In the genomic region with DNA sequence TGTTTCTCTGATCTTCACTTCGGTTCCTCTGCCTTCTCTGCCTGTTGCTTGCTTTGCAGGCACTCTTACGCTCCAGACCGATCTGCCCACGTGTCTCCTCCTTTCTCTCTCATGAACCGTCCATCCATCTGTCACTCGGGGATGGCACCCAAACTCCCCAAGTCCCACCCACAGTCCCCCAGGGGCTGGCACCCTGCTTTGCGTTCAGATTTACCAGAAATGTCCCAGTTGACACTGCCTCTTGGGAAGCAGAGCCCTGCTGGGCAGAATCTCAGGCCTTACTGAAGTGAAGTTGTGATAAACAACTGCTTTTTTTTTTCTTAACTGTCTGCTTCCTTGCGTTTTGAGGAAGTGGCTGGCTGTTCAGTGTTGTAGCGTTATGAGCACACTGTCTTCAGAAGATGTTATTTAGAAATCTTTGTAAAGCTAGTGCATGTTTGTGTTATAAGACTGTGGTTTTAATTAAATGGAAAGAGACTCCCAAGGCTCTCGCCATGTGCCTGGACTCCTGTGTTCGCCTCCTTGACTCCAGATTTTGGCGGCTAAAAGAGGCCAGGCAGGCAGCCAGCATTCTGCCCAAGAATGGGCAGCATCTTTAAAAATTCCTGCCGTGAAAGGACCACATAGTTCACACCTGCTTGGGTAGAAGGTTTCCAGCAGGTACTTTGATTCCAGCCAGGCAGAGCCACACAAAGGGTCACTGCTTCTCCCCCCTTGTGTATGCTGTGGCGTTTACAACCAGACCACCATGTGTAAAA, we compare ENCODE assay signal across 9 mouse cellular contexts. TPM values are rescaled to one million over a fixed set of nuclear protein-coding genes. Genes with fewer than 3 reads are reported as not detected.
DNase-seq lines count a peak whose midpoint lies in the region; ATAC-seq lines count a peak whose summit lies in the region.
"Had no signal": no experiment of that assay in that cellular context is flagged by ENCODE, and none has a peak within 500 bp of the region (broad histone marks: within the 10 kb centered on the region; RNA-seq: fewer than 3 reads in every experiment).

TSS of gene Arhgap25 (minus strand) at position 307 of the 758 bp plus-strand sequence.

- no peak for ATAC-seq in hindbrain, embryonic 14.5 days (ENCODE audit: low FRiP score)
- ATAC-seq in erythroblast, adult 5-6 weeks (replicated peaks; ENCODE audit: low FRiP score, poor library complexity, severe bottlenecking) = no peak

- no peaks in the 10 kb centered on the region for H3K27me3 ChIP-seq in hindbrain, embryonic 14.5 days (ENCODE audit: control insufficient read depth, insufficient read depth, low read length)

- no peaks in the 10 kb centered on the region for H3K36me3 ChIP-seq in hindbrain, embryonic 14.5 days (replicated peaks; ENCODE audit: control insufficient read depth, insufficient read depth)

- no peaks in the 10 kb centered on the region for H3K9me3 ChIP-seq in hindbrain, embryonic 14.5 days (ENCODE audit: control insufficient read depth, low read length)

- DNase-seq in cerebellum, postnatal 10 days = peak; percentile 62 to 71
- no peak for DNase-seq in cerebellum, adult 18-20 months
- peak; percentile 83 to 84 for DNase-seq in B cell, adult 2 months
- peak; percentile 11 to 63 for DNase-seq in layer of hippocampus, adult 18-20 months (ENCODE audit: low spot score in 2 of 2)
- peak; percentile 55 to 61 for DNase-seq in lung, postnatal 4 days
- DNase-seq in thymus, postnatal 36 days = peak; percentile 73 to 76
- no peak for DNase-seq in hindbrain, embryonic 14.5 days (ENCODE audit: low spot score)

- WGBS in hindbrain, embryonic 14.5 days = 68% methylated on average over 14 of the region's 14 CpGs

- H3K27ac ChIP-seq in hindbrain, embryonic 14.5 days = no peak within 1 kb of the TSS

- H3K4me1 ChIP-seq in hindbrain, embryonic 14.5 days (replicated peaks; ENCODE audit: control insufficient read depth, insufficient read depth, low read length) = no peaks in the 10 kb centered on the region

- H3K4me2 ChIP-seq in hindbrain, embryonic 14.5 days (replicated peaks) = no peak within 1 kb of the TSS

- H3K4me3 ChIP-seq in hindbrain, embryonic 14.5 days (replicated peaks; ENCODE audit: low read length) = no peak within 1 kb of the TSS
- H3K4me3 ChIP-seq: erythroblast, embryonic 14.5 days had no signal

- no peak within 1 kb of the TSS for H3K9ac ChIP-seq in hindbrain, embryonic 14.5 days

RNA-seq across cellular contexts. Expression of gene Arhgap25, which starts in this region (rescaled TPM):
- total RNA-seq in layer of hippocampus, adult 18-20 months (2021) = 1 to 10 TPM; 1.7 to 2.9 TPM
- polyA plus RNA-seq in hindbrain, embryonic 14.5 days (2014; fragmentation: Nextera tagmentation; extraction: Ambion mirVana) = 2.8 and 3.2 TPM in 2 replicates
- total RNA-seq in erythroblast, adult 5-6 weeks (2015; ENCODE audit: low replicate concordance) = 9.2 and 14.2 TPM in 2 replicates
- 8.2 and 19.2 TPM in 2 replicates for total RNA-seq in erythroblast, adult 5-6 weeks (2017; ENCODE audit: low replicate concordance)
- polyA plus RNA-seq: erythroblast, embryonic 14.5 days had no signal

Comparison
In these comparisons a context has a peak if more than half of its experiments do, and no peak if none do; other contexts are left out.
1. DNase-seq: peak in cerebellum, postnatal 10 days (2 of 2), B cell, adult 2 months (2 of 2), layer of hippocampus, adult 18-20 months (2 of 2), lung, postnatal 4 days (2 of 2) and thymus, postnatal 36 days (2 of 2); none in cerebellum, adult 18-20 months (0 of 2) and hindbrain, embryonic 14.5 days (single experiment).